Mouse (Mus musculus) embryonic fibroblast, embryonic 13.5 days (primary cell): ENCODE results near the gene Arl15.

Experiments
- CTCF ChIP-seq: IDR thresholded peaks from 2 replicates; pipeline ENCODE4 v1.5.1; 2011; ENCODE audit warnings: mild to moderate bottlenecking, control low read depth, low read length, moderate library complexity, borderline replicate concordance; ENCODE audit not compliant: insufficient read depth
- POLR2A ChIP-seq: IDR thresholded peaks from 2 replicates; pipeline ENCODE4 v1.6.1; 2011; ENCODE audit warnings: low read depth, mild to moderate bottlenecking, control low read depth, low read length, moderate library complexity

DNA sequence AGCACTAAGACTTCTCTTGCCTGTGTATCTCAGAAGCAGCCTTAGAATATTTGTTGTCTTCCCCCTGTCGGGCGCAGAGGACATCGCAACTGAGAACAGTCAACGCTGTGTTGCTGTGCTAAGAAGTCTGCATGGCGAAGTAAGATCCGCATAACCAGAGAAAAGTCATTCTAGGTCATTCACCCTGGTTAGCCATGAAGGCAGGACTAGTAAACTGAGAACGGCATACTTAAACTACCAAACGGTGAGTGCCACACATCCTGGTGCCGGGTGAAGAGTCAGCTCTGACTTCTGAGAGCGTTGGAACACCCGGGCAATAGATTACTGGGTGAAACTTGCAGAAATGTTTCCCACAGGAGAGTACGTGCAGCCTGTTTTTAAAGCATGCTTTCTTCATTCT, 320.3 kb downstream of the Arl15 start:
- TF ChIP-seq POLR2A (no peak), CTCF (no peak)
